Mouse (Mus musculus) ovary, adult 10 weeks (tissue): ENCODE data around the gene Golga4. TPM values are rescaled to one million over a fixed set of nuclear protein-coding genes. Genes with fewer than 3 reads are reported as not detected.

Source experiments
- polyA plus RNA-seq: library from polyadenylated mRNA; stranded (reverse); fragments of 350-450 nt; fragmentation: Illumina TruSeq; extraction: RNeasy Lipid Tissue Mini Kit (QIAGEN cat#74804); gene quantifications from one replicate; pipeline ENCODE4 v1.2.3, GENCODE M21; 2014

Golga4 gene
- 59.1 TPM for polyA plus RNA-seq

DNA sequence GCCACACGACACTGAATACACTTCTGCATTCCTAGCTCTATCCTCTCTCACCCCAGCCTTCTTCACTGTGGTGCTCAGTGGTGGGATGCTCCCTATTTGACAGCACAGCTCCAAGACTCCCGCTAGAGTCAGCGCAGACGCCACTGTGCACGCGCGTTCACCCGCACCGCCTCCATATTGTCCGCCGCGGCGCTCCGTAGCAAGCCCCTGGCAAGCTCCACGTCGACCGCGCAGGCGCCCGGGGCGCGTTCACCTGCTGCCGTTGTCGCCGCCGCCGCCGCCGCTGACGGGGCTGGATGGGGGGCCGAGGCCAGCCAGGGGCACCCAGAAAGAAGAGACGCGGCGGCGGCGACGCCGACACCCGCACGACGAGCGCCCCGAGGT lies at the start of gene Golga4:
Gene Golga4 (plus strand): TSS at position 248 of the 384 bp plus-strand sequence.

GRCm38 (mm10) chr9:118477961-118478360 lies 28.1 kb upstream of the Golga4 start, which contains the start of gene Eomes:
Eomes (plus strand) TSS chr9:118478212.

GRCm38 (mm10) chr9:118606148-118606816 lies 100.2 kb downstream of the Golga4 start, which contains the start of gene Itga9:
Itga9 (plus strand) TSS chr9:118606690.

Other genes starting within 250 kb of the Golga4 start
- gene Eomes, start 28.1 kb upstream of the Golga4 start, polyA plus RNA-seq: 0.23 TPM
- gene Itga9, start 100.4 kb downstream of the Golga4 start, polyA plus RNA-seq: 39.4 TPM